Mouse (Mus musculus): ENCODE measurements at regions not wholly inside any gene's neighbourhood (a gene's known extent, or its start where the extent isn't known, plus 50 kb on each side); places are given as distances from the start of the nearest gene placed in this dataset.

DNA sequence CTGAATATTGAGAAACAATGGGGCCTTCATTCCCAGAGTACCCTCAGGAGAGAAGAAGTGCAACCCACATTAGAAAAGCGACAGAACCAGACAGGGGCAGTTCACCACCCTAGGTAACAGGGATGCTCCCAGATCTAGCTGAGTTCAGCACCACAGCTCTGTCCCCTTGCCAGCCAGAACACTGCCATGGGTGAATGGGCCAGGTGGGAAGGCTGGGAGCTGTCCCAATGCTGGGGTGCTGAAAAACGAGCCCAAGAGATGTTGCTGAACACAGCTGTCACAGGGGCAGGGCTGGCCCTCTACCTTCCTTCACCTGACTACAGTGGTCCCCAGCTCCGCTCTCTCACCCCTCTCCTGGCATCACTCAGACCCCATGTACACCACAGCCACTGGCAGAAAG lies 193.3 kb upstream of the Igsf21 start:
- no peak for TF ChIP-seq ZNF384 (IDR thresholded peaks at IDR 0.05; ENCODE audit: low read depth, low read length)
- TF ChIP-seq HCFC1 (IDR thresholded peaks at IDR 0.05; ENCODE audit: borderline replicate concordance, insufficient read depth, low read length): no peak
- no peak for TF ChIP-seq CHD2 (IDR thresholded peaks at IDR 0.05; ENCODE audit: low read depth, low read length)
- no peak for TF ChIP-seq MAFK (IDR thresholded peaks at IDR 0.05; ENCODE audit: insufficient read depth, low read depth, low read length)
- peak; percentile 21; the same call in 1 of the 2 replicates for TF ChIP-seq ZC3H11A (IDR thresholded peaks at IDR 0.05; ENCODE audit: borderline replicate concordance, low read depth, low read length)

Data from ES-E14 (cell line).